Mouse (Mus musculus): ENCODE measurements at regions not wholly inside any gene's neighbourhood (a gene's known extent, or its start where the extent isn't known, plus 50 kb on each side); places are given as distances from the start of the nearest gene placed in this dataset.

DNA sequence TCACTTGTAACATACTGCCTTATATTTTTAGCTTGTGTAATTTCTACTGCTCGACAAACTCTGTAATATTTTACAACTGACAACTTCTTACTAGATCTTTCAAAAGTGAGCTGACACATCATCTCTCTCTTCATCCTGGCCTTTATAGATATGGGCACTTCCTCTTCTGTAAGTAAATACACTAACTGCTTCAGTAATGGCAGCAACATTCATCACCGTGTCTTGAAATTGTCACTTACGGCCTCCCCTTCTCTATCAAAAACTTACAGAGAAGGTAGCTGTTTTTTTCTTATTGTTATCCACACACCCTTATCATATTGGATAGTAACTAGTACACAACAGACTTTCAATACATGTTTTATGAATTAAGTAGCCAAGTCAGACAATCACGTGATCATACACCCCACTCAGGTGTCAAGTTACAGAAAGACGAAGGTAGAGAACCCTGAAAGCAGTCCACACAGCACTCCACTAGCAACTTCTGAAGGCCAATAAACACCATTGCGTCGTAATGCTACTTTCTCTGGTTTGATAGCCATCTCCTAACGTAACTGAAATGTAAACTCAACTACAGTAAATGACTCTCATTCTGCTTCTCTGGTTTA, 109.5 kb upstream of the Gap43 start:
- Histone ChIP-seq H3K4me3 (replicated peaks in 1 of 3; ENCODE audit: low read depth in 2 of 3, low read length in 2 of 3, poor library complexity in 1 of 3) (no peak overlapping the region), H3K9me3 (replicated peaks; ENCODE audit: low read length) (no peaks in the 10 kb centered on the region), H3K4me2 (ENCODE audit: insufficient read depth, low read depth, poor library complexity, severe bottlenecking) (no peak overlapping the region), H3K9ac (ENCODE audit: insufficient read depth, low read depth) (no peak overlapping the region), H3K4me1 (ENCODE audit: control insufficient read depth in 1 of 2, insufficient read depth in 2 of 2) (no peaks in the 10 kb centered on the region), H3K27ac (ENCODE audit: insufficient read depth, low read depth) (no peak overlapping the region), H3K27me3 (replicated peaks) (no peaks in the 10 kb centered on the region), H3K79me2 (replicated peaks; ENCODE audit: control insufficient read depth, extremely low read depth, insufficient read depth, poor library complexity, severe bottlenecking) (no peaks in the 10 kb centered on the region), H3K36me3 (replicated peaks in 1 of 2; ENCODE audit: control insufficient read depth in 1 of 2, insufficient read depth in 1 of 2, low read length in 1 of 2) (no peaks in the 10 kb centered on the region)
- dilution Hi-C loops (cut with MboI; ENCODE audit: extremely low pct_ligation_motif_present, extremely low pct_unique_long_range_greater_than_20kb, low sequenced_read_pairs), result no loop called here
- TF ChIP-seq HCFC1 (IDR thresholded peaks at IDR 0.05; ENCODE audit: low read depth, low read length), result no peak
- no peak for TF ChIP-seq POLR2A (IDR thresholded peaks at IDR 0.05; ENCODE audit: low read depth, low read length)
- TF ChIP-seq IRF4 (IDR thresholded peaks at IDR 0.05; ENCODE audit: low read depth, low read length), result no peak
- no peak for TF ChIP-seq SMC3 (IDR thresholded peaks at IDR 0.05; ENCODE audit: low read depth, low read length)
- no peak for DNase-seq (ENCODE audit: extremely low read depth)
- in situ Hi-C loops (cut with MboI; ENCODE audit: low pct_ligation_motif_present, low pct_unique_long_range_greater_than_20kb, low sequenced_read_pairs), result no loop called here

DNA sequence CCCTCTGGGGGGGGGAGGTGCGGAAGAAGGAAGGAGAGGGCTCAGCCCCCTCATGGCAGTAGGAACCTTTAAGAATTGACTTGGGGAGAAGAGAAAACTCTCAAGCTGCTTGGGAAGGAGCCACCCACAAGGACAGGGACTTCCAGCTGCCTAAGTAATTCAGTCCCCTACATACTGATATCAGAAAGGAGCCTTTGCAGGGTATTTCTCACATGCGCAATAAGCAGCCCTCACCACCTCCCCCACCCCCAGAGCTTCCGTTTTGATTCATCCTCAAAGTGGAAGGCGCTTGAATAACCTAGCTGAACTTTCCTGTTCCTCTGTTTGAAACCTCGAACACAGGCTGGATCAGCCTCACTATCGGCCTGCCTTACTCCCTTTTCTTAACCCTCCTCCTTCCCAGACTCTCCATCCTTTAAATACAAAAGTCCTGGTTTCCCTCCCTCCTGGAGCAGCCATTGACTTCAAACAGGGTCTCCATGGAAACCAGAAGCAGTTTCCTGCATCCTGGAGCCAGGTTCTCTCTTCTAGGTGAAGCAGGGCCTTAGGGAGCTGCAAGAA, 104.5 kb upstream of the Gap43 start:
- in situ Hi-C loops (cut with MboI; ENCODE audit: low pct_ligation_motif_present, low pct_unique_long_range_greater_than_20kb, low sequenced_read_pairs), result no loop called here
- no peaks in the 10 kb centered on the region for H3K4me1 ChIP-seq (ENCODE audit: control insufficient read depth in 1 of 2, insufficient read depth in 2 of 2)
- DNase-seq (ENCODE audit: extremely low read depth), result no peak
- no peaks in the 10 kb centered on the region for H3K9me3 ChIP-seq (replicated peaks; ENCODE audit: low read length)
- H3K79me2 ChIP-seq (replicated peaks; ENCODE audit: control insufficient read depth, extremely low read depth, insufficient read depth, poor library complexity, severe bottlenecking), result no peaks in the 10 kb centered on the region
- H3K4me3 ChIP-seq (replicated peaks in 1 of 3; ENCODE audit: low read depth in 2 of 3, low read length in 2 of 3, poor library complexity in 1 of 3), result no peak overlapping the region
- H3K4me2 ChIP-seq (ENCODE audit: insufficient read depth, low read depth, poor library complexity, severe bottlenecking), result no peak overlapping the region
- no peaks in the 10 kb centered on the region for H3K36me3 ChIP-seq (replicated peaks in 1 of 2; ENCODE audit: control insufficient read depth in 1 of 2, insufficient read depth in 1 of 2, low read length in 1 of 2)
- no peaks in the 10 kb centered on the region for H3K27me3 ChIP-seq (replicated peaks)
- no peak overlapping the region for H3K9ac ChIP-seq (ENCODE audit: insufficient read depth, low read depth)
- no peak overlapping the region for H3K27ac ChIP-seq (ENCODE audit: insufficient read depth, low read depth)
- dilution Hi-C loops (cut with MboI; ENCODE audit: extremely low pct_ligation_motif_present, extremely low pct_unique_long_range_greater_than_20kb, low sequenced_read_pairs), result no loop called here
- TF ChIP-seq NRF1 (IDR thresholded peaks at IDR 0.05; ENCODE audit: low read depth, low read length), result 0 out of 2 replicates have a peak, but pooled peaks have one; percentile 17
- no peak for TF ChIP-seq MXI1 (IDR thresholded peaks at IDR 0.05; ENCODE audit: low read depth, low read length)
- TF ChIP-seq IRF4 (IDR thresholded peaks at IDR 0.05; ENCODE audit: low read depth, low read length), result peak; percentile 38; the same call in 1 of the 2 replicates
- no peak for TF ChIP-seq SIN3A (IDR thresholded peaks at IDR 0.05; ENCODE audit: low read length)

DNA sequence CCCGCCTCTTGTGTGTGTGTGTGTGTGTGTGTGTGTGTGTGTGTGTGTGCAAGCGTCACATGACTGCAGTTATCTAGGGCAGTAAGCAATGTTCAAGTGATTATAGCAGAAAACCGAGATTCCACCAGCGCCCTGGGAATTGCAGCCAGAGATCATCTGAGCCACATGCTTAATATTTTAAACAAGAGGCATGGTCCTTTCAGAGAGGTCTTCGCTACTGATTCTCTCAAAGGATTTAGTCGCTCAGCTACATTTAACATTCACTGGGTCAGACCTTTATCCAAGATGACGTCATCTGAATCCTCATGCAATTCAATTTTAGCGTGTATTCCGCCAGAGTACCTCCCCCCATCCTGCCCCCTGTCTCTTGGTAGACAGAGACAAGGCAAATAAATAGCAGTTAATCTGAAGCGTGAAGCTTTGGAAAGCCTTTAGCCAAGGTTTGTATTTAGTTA, 104.0 kb upstream of the Gap43 start:
- H3K9me3 ChIP-seq (replicated peaks; ENCODE audit: low read length), result no peaks in the 10 kb centered on the region
- H3K27ac ChIP-seq (ENCODE audit: insufficient read depth, low read depth), result no peak overlapping the region
- H3K36me3 ChIP-seq (replicated peaks in 1 of 2; ENCODE audit: control insufficient read depth in 1 of 2, insufficient read depth in 1 of 2, low read length in 1 of 2), result no peaks in the 10 kb centered on the region
- dilution Hi-C loops (cut with MboI; ENCODE audit: extremely low pct_ligation_motif_present, extremely low pct_unique_long_range_greater_than_20kb, low sequenced_read_pairs), result no loop called here
- no peak for DNase-seq (ENCODE audit: extremely low read depth)
- H3K4me3 ChIP-seq (replicated peaks in 1 of 3; ENCODE audit: low read depth in 2 of 3, low read length in 2 of 3, poor library complexity in 1 of 3), result no peak overlapping the region
- H3K79me2 ChIP-seq (replicated peaks; ENCODE audit: control insufficient read depth, extremely low read depth, insufficient read depth, poor library complexity, severe bottlenecking), result no peaks in the 10 kb centered on the region
- TF ChIP-seq HCFC1 (IDR thresholded peaks at IDR 0.05; ENCODE audit: low read depth, low read length) (no peak), MAZ (IDR thresholded peaks at IDR 0.05; ENCODE audit: low read depth, low read length) (no peak), JUND (conservative IDR thresholded peaks at IDR 0.05; ENCODE audit: low read depth, low read length) (no peak), MAX (IDR thresholded peaks at IDR 0.05; ENCODE audit: low read length) (no peak)
- in situ Hi-C loops (cut with MboI; ENCODE audit: low pct_ligation_motif_present, low pct_unique_long_range_greater_than_20kb, low sequenced_read_pairs), result no loop called here
- H3K27me3 ChIP-seq (replicated peaks), result no peaks in the 10 kb centered on the region
- no peak overlapping the region for H3K4me2 ChIP-seq (ENCODE audit: insufficient read depth, low read depth, poor library complexity, severe bottlenecking)
- H3K4me1 ChIP-seq (ENCODE audit: control insufficient read depth in 1 of 2, insufficient read depth in 2 of 2), result no peaks in the 10 kb centered on the region
- no peak overlapping the region for H3K9ac ChIP-seq (ENCODE audit: insufficient read depth, low read depth)
